Mouse (Mus musculus) midbrain, embryonic 14.5 days (tissue): ENCODE measurements around the gene Fgf15. TPM values are rescaled to one million over a fixed set of nuclear protein-coding genes. Genes with fewer than 3 reads are reported as not detected.

Experiments used
- ATAC-seq: fragments of 200-750 bp; cut with Nextera tagmentation; 2 replicates; pipeline ENCODE4 v1.8.0; 2017; ENCODE audit warnings: moderate number of reproducible peaks, moderate library complexity; ENCODE audit not compliant: low FRiP score, low TSS enrichment
- DNase-seq: peaks from one replicate; pipeline ENCODE4 v3.0.0-alpha.2; 2015
- H3K27ac ChIP-seq: fragments of 300-500 bp; sonication (generic); replicated peaks from 2 replicates; pipeline ENCODE4 v1.5.1; 2014; ENCODE audit warnings: mild to moderate bottlenecking, low read depth, low read length, moderate library complexity
- H3K27me3 ChIP-seq: fragments of 300-500 bp; sonication (generic); 2 replicates; pipeline ENCODE4 v1.6.1; 2014; ENCODE audit warnings: low read length, control low read depth, mixed read lengths; ENCODE audit not compliant: control insufficient read depth, insufficient read depth
- H3K36me3 ChIP-seq: fragments of 300-500 bp; sonication (generic); 2 replicates; pipeline ENCODE4 v1.6.1; 2014; ENCODE audit warnings: low read length, control low read depth; ENCODE audit not compliant: control insufficient read depth, insufficient read depth
- H3K4me1 ChIP-seq: fragments of 300-500 bp; sonication (generic); 2 replicates; pipeline ENCODE4 v1.6.1; 2014; ENCODE audit warnings: mild to moderate bottlenecking, antibody characterized with exemption, low read length, control low read depth; ENCODE audit not compliant: control insufficient read depth, insufficient read depth
- H3K4me2 ChIP-seq: fragments of 300-500 bp; sonication (generic); 2 replicates; pipeline ENCODE4 v1.6.1; 2014; ENCODE audit warnings: mild to moderate bottlenecking, low read length, moderate library complexity
- H3K4me3 ChIP-seq: fragments of 300-500 bp; sonication (generic); replicated peaks from 2 replicates; pipeline ENCODE4 v1.5.1; 2014; ENCODE audit warnings: low read depth, low read length
- H3K9ac ChIP-seq: fragments of 300-500 bp; sonication (generic); replicated peaks from 2 replicates; pipeline ENCODE4 v1.6.1; 2014; ENCODE audit warnings: mild to moderate bottlenecking, low read length, moderate library complexity
- H3K9me3 ChIP-seq: fragments of 300-500 bp; sonication (generic); 2 replicates; pipeline ENCODE4 v1.6.1; 2016; ENCODE audit warnings: low read length, control low read depth, mixed read lengths; ENCODE audit not compliant: control insufficient read depth
- WGBS: fragments of 180-500 bp; shearing (Covaris S2); extraction: QIAGEN DNeasy Blood & Tissue Kit; methylation state at CpG from one replicate; pipeline ENCODE4 v1.1.7; 2014; 5-methylcytosine and 5-hydroxymethylcytosine counted together
- polyA plus RNA-seq: library from polyadenylated mRNA; unstranded; fragments of >200 nt; fragmentation: Nextera tagmentation; extraction: Ambion mirVana; gene quantifications from 2 replicates; pipeline ENCODE4 v1.2.1, GENCODE M21; 2014

Gene Fgf15
- polyA plus RNA-seq, 1 experiment from 2014 or later, result 62.6 TPM

DNA sequence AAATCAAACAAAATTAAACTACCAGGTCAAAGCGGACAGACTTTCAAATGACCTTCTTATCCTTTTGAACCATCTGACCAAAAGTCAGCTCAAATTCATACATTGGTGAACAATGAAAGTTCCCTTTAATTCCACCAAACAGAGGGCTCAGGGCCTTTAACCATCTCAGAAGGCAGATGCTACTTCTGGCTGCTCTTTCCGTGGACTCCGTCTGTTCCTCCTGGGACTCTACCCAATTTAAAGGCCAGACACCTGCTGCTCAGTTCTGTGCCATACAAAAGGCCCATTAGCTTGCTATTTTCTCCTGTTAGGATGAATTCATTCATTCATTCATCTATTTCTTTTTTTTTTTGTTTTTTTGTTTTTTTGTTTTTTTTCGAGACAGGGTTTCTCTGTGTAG is 16.6 kb downstream of the Fgf15 start:
- Histone ChIP-seq H3K9ac (no peak overlapping the region), H3K4me2 (no peak overlapping the region), H3K27ac (no peak overlapping the region), H3K36me3 (peaks cover 11% of the 10 kb centered on the region; the same call in 1 of the 2 replicates), H3K4me3 (no peak overlapping the region), H3K4me1 (peaks cover 8% of the 10 kb centered on the region), H3K9me3 (no peaks in the 10 kb centered on the region), H3K27me3 (no peaks in the 10 kb centered on the region)
- WGBS, result 66% methylated on average over 4 of the region's 4 CpGs
- no peak for DNase-seq
- no peak for ATAC-seq

DNA sequence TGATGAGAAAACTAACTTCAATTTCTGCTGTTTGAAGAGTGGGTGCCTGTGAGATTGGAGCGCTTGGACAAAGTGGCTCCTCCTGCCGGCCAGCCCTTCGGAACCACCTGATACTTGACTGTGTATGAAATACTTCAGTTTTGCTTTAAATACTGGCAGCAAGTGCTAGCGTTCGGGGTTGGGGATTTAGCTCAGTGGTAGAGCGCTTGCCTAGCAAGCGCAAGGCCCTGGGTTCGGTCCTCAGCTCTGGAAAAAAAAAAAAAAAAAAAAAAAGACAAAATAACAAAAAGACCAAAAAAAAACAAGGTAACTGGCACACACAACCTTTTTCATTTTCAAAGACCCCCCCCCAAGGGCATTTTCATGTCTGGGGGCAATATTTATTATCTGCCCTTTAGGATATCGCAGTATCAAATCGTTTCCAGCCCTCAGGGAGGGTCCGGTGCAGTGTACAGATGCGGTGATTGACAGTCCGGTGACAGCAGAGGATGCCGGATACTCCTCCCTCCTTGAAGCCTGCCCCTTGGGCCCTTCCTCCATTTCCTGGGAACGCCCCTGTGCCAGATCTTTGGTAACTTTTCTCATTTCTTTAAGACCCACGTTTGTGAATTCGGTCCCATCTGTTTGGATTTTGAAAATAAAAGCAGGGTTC is 18.1 kb downstream of the Fgf15 start:
- peak; percentile 66 for DNase-seq

DNA sequence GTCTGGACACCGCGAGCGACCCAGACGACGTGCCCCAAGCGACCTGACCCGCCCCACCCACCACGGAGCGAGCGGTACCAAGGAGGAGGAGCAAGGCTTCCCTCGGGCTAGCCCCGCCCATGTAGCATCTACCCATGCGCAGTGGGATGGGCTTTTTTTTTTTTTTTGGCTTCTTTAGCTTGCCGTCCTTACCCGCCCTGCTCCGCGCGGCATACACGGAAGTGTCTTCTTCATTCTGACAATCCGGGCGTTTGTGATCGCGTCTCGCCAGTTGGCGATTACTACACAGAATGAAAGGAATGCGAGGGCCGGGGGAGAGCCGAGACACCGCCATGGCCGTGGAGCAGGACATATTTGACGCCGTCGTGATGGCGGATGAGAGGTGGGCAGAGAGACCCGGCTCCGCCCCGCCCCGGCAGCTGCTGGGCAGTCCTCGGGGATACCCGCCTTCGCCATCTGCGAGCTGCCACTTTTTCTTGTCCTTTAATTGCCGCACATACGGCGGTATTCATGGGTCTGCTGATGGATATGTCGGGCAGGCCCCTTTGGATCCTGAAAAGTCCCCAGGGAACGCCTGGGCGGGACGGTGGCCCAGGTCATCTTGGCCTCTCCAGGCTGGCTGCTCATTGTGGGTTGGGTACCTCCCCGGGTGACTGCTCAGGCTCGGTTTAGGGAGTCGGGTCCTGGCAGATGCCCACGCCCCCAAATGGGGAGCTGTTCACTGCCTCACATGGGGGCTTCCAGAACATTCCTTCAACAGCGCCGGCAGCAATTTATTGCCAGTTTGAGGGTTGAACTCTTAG is 18.8 kb downstream of the Fgf15 start, which contains the start of gene LTO1:
Gene LTO1 (plus strand): TSS at position 153 of the 803 bp plus-strand sequence.
- Histone ChIP-seq H3K4me3 (peak within 1 kb of the TSS; percentile 70), H3K27ac (peak within 1 kb of the TSS; percentile 88), H3K27me3 (no peaks in the 10 kb centered on the region), H3K9me3 (no peaks in the 10 kb centered on the region), H3K9ac (peak within 1 kb of the TSS; percentile 80), H3K4me2 (peak within 1 kb of the TSS; percentile 90), H3K4me1 (peaks cover 8% of the 10 kb centered on the region), H3K36me3 (peaks cover 32% of the 10 kb centered on the region)
- WGBS, result under 1% methylated on average over 55 of the region's 55 CpGs
- ATAC-seq (peak; percentile 93), DNase-seq (peak; percentile 96)

More for the DNA sequence above, 18.1 kb downstream of the Fgf15 start:
- WGBS, result 5% methylated on average over 17 of the region's 17 CpGs
- H3K9me3 ChIP-seq, result no peaks in the 10 kb centered on the region
- H3K9ac ChIP-seq, result peak overlapping the region; percentile 80
- H3K4me2 ChIP-seq, result peak overlapping the region; percentile 90
- H3K4me1 ChIP-seq, result peaks cover 8% of the 10 kb centered on the region
- H3K36me3 ChIP-seq, result peaks cover 25% of the 10 kb centered on the region
- no peaks in the 10 kb centered on the region for H3K27me3 ChIP-seq
- H3K27ac ChIP-seq, result peak overlapping the region; percentile 88
- H3K4me3 ChIP-seq, result peak overlapping the region; percentile 70
- ATAC-seq, result peak; percentile 91

DNA sequence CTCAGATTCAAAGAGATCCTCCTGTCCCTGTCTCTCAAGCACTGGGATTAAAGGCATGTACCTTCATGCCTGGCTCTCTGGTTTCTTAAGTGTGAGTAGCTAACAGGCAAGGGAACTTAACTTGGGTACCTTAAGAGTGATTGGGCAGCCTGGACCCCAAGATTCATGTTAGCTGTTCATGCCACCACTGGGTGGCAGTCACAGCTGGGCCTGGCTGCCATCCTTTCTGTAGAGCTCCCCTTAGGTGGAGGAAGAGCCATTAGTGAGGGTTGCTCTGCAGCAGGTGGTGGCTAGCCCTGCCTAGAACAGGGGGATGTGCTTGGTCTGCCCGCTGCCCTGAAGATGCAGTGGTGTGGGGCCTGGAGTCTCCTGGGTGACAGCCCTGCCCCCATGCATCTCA is 22.5 kb downstream of the Fgf15 start:
- Histone ChIP-seq H3K27me3 (no peaks in the 10 kb centered on the region), H3K27ac (no peak overlapping the region), H3K4me1 (peaks cover 8% of the 10 kb centered on the region), H3K4me3 (no peak overlapping the region), H3K36me3 (peaks cover 60% of the 10 kb centered on the region), H3K9me3 (no peaks in the 10 kb centered on the region), H3K4me2 (no peak overlapping the region), H3K9ac (no peak overlapping the region)
- WGBS, result 73% methylated on average over 1 of the region's 1 CpGs
- no peak for ATAC-seq
- no peak for DNase-seq

DNA sequence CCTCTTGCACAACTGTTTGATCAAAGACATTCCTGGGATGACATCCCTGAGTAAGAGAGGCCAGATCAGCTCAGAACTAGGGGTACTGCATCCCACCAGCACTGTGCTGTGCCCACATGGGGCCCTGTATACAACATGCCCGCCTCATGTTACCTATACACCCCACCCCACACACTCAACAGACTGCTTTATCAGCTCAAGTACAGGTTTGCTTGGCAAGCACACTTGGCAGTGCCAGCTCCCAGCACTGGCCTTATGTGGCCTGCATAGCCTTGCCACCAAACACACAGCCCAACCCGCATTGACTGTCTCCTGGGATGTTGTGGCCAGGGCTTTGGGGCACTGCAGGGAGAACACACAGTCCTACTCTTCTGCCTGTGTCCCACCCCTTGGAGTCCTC is 31.3 kb downstream of the Fgf15 start:
- H3K4me3 ChIP-seq, result no peak overlapping the region
- no peaks in the 10 kb centered on the region for H3K4me1 ChIP-seq
- H3K27ac ChIP-seq, result no peak overlapping the region
- H3K27me3 ChIP-seq, result no peaks in the 10 kb centered on the region
- peaks cover 43% of the 10 kb centered on the region for H3K36me3 ChIP-seq
- 78% methylated on average over 2 of the region's 2 CpGs for WGBS
- H3K9ac ChIP-seq, result no peak overlapping the region
- ATAC-seq, result no peak
- no peak for DNase-seq
- H3K4me2 ChIP-seq, result no peak overlapping the region
- no peaks in the 10 kb centered on the region for H3K9me3 ChIP-seq

DNA sequence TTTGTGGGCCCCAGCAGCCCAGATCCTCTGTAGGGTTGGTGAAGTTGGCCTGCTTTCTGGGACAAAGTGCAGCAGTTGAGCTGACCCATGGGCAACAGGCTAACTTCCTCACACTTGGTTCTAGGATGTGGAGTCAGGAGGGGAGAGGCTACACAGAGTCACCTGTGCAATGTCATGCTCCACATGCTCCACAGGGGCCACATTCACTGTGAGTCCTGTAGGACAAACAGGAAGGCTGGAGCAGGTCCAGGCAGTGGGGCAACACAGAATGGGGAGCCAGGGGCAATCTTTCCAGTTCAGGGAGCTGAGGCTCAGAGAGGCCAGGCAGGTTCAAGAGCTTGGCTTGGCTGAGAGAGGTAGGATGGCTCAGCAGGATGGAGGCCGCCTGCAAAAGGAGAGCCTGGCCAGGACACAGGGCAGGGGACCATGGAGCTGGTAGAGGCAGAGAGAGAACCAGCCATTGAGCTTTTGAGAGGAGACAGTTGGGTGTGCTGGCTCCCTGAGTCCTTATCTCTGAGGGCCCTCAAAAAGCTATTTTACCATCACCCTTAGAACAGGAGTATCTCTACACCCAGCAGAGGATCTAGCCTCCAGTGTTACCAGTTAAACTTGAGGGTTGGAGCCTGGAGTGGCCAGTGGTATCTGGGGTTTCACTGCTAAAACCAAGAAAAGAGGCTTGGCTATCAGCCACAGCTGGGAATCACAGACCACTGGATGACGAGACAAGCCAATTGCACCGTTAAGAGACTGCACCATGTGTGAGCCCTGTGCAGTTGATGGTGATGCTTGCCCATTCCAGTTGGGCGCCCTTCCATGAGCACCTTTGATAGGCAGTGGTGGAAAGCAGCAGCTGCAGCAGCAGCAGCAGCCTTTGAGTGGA is 31.9 kb downstream of the Fgf15 start:
- Histone ChIP-seq H3K9me3 (no peaks in the 10 kb centered on the region), H3K4me2 (no peak overlapping the region), H3K4me1 (no peaks in the 10 kb centered on the region), H3K9ac (no peak overlapping the region), H3K4me3 (no peak overlapping the region), H3K36me3 (peaks cover 44% of the 10 kb centered on the region), H3K27ac (no peak overlapping the region), H3K27me3 (no peaks in the 10 kb centered on the region)
- WGBS, result 82% methylated on average over 4 of the region's 4 CpGs
- ATAC-seq (no peak), DNase-seq (no peak)

DNA sequence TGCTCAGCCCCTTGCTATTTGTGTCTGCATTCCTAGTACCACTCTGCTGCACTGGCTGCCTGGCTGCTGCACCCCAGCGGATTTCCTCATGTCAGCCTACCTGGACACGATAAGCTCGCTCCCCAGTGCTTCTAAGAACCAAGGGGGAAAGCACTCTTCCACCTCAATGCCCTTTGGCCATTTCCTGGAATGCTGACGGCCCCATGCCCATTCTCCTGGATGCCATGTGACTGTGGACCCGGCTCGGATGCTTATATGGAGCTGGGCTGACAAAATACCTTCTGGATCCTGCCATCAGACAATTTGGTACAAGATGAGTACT is 32.5 kb downstream of the Fgf15 start:
- ATAC-seq, result no peak
- Histone ChIP-seq H3K36me3 (peaks cover 44% of the 10 kb centered on the region), H3K9ac (no peak overlapping the region)

DNA sequence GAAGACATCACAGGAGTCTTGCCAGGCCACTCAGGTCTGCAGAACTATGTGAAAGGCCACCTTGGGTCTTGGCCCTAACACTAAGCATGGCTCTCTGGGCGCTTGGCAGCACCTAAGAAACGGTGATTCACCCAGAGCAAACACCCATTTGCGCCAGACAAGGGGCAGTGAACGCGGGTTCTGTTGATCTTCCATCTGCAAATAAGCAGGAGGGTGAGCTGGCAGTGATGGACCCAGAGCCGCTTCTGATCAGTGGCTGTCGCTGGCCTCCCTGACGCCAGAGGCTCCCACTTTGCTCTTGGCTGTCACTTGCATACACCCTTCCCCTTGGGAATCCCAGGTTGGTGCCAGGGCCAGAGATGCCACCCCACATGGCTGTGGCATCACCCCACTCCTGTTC is 33.2 kb downstream of the Fgf15 start:
- no peaks in the 10 kb centered on the region for H3K9me3 ChIP-seq
- H3K27me3 ChIP-seq, result no peaks in the 10 kb centered on the region
- DNase-seq, result peak; percentile 4
- H3K9ac ChIP-seq, result no peak overlapping the region
- peaks cover 42% of the 10 kb centered on the region for H3K36me3 ChIP-seq
- H3K27ac ChIP-seq, result 0 out of 2 replicates have a peak overlapping the region, but pooled peaks have one; percentile 13
- ATAC-seq, result no peak
- WGBS, result 79% methylated on average over 8 of the region's 8 CpGs
- no peaks in the 10 kb centered on the region for H3K4me1 ChIP-seq
- no peak overlapping the region for H3K4me3 ChIP-seq
- no peak overlapping the region for H3K4me2 ChIP-seq

More for the DNA sequence above, 32.5 kb downstream of the Fgf15 start:
- H3K27ac ChIP-seq, result no peak overlapping the region
- no peak for DNase-seq
- H3K27me3 ChIP-seq, result no peaks in the 10 kb centered on the region
- no peaks in the 10 kb centered on the region for H3K4me1 ChIP-seq
- no peak overlapping the region for H3K4me3 ChIP-seq
- no peak overlapping the region for H3K4me2 ChIP-seq
- 83% methylated on average over 6 of the region's 6 CpGs for WGBS
- H3K9me3 ChIP-seq, result no peaks in the 10 kb centered on the region
